Mouse (Mus musculus): ENCODE measurements around the gene Cpeb2. TPM values are rescaled to one million over a fixed set of nuclear protein-coding genes. Genes with fewer than 3 reads are reported as not detected.

Gene Cpeb2
- polyA plus RNA-seq, 1 experiment from 2014 or later: 16.2 TPM

DNA sequence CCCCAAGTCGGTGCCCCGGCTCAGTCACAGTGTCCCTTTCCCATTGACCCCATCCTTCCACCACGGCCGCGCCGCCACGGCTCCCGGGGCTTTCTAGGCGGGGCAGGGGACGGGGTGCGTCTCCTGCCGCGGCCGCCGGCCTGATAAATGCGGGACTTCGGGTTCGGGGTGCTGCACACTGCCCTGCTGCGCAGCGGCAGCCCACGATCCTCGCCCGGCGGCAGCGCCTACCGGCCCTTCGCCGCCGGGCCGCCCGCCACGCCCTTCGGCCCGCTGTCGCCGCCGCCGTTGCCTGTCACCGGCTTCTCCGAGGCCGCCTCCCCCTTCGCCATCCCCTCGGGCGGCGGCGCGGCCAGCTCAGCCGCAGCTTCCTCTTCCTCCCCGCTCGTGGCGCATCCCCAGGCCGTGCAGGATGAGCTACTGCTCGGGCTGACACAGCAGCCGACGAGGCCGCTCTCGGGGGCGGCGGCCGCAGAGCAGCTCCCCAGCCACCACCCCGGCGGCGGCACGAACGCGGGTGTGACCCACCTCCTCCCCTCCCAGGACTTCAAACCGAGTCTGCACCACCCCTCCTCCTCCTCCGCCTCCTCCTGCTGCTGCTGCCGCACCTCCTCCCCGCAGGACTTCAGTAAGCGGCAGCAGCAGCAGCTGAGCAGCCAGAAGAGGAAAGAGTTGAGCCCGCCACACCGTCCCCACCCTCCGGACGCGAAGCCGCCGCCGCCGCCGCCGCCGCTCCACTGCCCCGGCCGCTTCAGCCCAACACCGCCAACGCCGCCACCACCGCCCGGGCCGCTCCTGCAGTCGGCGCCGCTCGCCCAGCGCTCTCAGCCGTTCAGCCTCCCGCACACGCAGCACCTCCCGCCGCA lies 579 bp downstream of the Cpeb2 start:
- 1% methylated on average over 57 of the region's 101 CpGs for WGBS (ENCODE audit: missing documents)
- Histone ChIP-seq H3K36me3 (ENCODE audit: inconsistent target) (no peaks in the 10 kb centered on the region), H3K4me3 (ENCODE audit: inconsistent target) (no peak overlapping the region), H3K27ac (no peak overlapping the region), H3K79me2 (ENCODE audit: inconsistent target) (peaks cover 36% of the 10 kb centered on the region)

DNA sequence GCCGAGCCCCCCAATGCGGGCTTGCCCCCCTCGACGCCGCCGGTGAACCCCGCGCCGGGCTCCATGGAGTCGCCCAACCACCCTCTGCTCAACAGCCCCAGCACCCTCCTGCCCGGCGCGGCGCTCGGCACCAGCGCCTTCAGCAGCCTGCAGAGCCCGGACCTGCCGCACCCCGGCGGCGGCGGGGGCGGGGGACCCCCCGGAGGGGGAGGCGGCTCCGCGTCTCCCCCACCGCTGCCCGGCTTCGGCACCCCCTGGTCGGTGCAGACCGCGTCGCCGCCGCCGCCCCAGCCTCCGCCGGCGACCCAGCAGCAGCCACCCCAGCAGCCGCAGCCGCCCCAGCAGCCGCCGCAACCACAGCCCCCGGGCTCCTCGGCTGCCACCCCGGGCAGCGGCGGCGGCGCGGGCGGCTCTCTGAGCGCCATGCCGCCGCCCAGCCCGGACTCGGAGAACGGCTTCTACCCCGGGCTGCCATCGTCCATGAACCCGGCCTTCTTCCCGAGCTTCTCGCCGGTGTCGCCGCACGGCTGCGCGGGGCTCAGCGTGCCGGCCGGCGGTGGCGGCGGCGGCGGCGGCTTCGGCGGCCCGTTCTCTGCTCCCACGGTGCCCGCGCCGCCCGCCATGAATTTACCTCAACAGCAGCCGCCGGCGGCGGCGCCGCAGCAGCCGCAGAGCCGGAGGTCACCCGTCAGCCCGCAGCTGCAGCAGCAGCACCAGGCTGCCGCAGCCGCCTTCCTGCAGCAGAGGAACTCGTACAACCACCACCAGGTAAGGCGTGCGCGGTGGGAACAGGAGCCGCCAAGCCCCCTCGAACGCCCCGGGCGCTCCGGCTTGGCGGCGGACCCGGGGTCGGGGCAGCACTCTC lies 1.6 kb downstream of the Cpeb2 start:
- WGBS (ENCODE audit: missing documents): under 1% methylated on average over 58 of the region's 113 CpGs
- peaks cover 46% of the 10 kb centered on the region for H3K79me2 ChIP-seq (ENCODE audit: inconsistent target)
- H3K4me3 ChIP-seq (ENCODE audit: inconsistent target): peak overlapping the region; percentile 75
- H3K27ac ChIP-seq: peak overlapping the region; percentile 67
- no peaks in the 10 kb centered on the region; the same call in 1 of the 2 replicates for H3K36me3 ChIP-seq (ENCODE audit: inconsistent target)

DNA sequence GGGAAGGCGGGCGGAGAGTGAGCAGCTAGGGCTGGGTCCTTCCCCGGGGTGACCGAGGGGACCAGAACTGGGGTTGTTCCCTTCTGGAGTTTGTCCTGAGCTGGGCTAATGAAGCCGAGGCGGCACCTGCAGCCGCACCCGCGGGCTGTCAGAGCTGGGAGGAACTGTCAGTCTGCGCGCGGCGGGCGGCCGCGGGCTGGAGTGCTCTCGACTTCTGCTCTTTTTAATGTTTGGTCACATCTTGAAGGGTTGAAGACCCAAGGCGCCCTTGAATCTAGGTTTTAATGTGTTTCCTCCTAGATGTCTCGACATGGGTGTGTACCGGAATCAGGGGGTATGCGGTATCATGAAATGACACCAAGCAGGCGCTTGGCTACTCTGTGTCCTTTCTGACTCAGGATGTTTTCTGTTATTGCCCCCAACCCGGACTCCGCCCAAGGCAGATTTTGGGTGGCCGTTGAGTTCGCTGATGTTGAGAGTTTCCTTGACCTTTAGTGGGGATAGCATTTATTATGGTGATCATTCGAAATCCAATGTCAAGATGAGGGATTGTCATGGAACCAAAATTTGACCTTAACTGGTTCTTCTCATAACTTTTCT lies 2.3 kb downstream of the Cpeb2 start:
- Histone ChIP-seq H3K36me3 (ENCODE audit: inconsistent target) (no peaks in the 10 kb centered on the region; the same call in 1 of the 2 replicates), H3K79me2 (ENCODE audit: inconsistent target) (peaks cover 54% of the 10 kb centered on the region), H3K4me3 (ENCODE audit: inconsistent target) (peak overlapping the region; percentile 75), H3K27ac (peak overlapping the region; percentile 67)
- WGBS (ENCODE audit: missing documents): 2% methylated on average over 27 of the region's 27 CpGs

DNA sequence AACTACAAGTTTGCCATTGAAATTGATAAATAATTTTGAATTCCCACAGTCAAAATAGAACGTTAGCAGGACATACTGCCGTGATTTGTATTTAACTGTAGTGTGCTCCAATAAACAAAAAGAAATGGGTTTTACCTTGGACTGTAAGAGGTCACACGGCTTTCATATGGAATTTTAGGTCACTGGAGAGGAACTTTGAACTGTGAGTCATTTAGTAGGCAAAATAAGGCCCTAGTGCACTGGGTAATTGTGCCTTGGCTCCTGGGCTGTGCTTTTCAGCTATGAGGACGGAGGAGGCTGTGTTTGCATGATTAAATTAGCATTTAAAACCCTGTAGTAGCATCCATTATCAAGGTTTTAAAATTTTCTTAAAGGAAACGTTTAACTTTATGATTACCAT lies 3.0 kb downstream of the Cpeb2 start:
- 61% methylated on average over 5 of the region's 5 CpGs for WGBS (ENCODE audit: missing documents)
- Histone ChIP-seq H3K4me3 (ENCODE audit: inconsistent target) (peak overlapping the region; percentile 75), H3K27ac (peak overlapping the region; percentile 67), H3K79me2 (ENCODE audit: inconsistent target) (peaks cover 61% of the 10 kb centered on the region), H3K36me3 (ENCODE audit: inconsistent target) (no peaks in the 10 kb centered on the region; the same call in 1 of the 2 replicates)

DNA sequence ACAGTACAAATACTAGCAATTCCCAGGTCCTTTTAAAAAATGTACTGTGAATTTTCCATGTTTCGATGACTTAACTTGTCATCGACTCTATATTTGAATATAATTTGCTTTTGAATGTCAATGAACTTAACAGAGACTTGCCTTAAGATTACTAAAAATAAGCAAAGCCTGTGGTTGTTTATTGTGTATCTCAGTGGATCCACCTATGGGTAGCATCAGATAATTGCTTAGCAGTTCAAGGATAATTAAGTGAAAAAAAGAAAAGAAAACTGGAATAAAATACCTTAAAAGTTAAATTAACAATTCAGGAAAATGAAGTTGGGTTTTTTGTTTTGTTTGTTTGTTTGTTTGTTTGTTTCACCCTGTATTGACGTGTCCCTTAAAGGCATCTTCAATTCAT lies 3.5 kb downstream of the Cpeb2 start:
- H3K4me3 ChIP-seq (ENCODE audit: inconsistent target): peak overlapping the region; percentile 75

DNA sequence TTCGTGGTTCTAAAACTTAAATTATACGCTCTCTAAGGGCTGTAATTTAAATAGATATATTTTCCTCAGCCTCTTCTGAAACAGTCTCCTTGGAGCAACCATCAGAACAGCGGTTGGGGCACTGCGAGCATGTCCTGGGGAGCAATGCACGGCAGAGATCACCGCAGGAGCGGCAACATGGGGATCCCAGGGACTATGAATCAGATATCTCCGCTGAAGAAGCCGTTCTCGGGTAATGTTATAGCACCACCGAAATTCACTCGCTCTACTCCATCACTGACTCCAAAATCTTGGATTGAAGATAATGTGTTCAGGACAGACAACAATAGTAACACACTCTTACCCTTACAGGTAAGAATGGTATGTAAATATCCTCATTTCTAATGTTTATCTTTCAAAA lies 4.3 kb downstream of the Cpeb2 start:
- Histone ChIP-seq H3K27ac (no peak overlapping the region), H3K4me3 (ENCODE audit: inconsistent target) (no peak overlapping the region), H3K36me3 (ENCODE audit: inconsistent target) (no peaks in the 10 kb centered on the region; the same call in 1 of the 2 replicates), H3K79me2 (ENCODE audit: inconsistent target) (peaks cover 73% of the 10 kb centered on the region)
- WGBS (ENCODE audit: missing documents): 97% methylated on average over 10 of the region's 12 CpGs

More for the DNA sequence above, 3.5 kb downstream of the Cpeb2 start:
- peaks cover 66% of the 10 kb centered on the region for H3K79me2 ChIP-seq (ENCODE audit: inconsistent target)
- H3K27ac ChIP-seq: peak overlapping the region; percentile 67
- H3K36me3 ChIP-seq (ENCODE audit: inconsistent target): no peaks in the 10 kb centered on the region; the same call in 1 of the 2 replicates
- 81% methylated on average over 3 of the region's 3 CpGs for WGBS (ENCODE audit: missing documents)

DNA sequence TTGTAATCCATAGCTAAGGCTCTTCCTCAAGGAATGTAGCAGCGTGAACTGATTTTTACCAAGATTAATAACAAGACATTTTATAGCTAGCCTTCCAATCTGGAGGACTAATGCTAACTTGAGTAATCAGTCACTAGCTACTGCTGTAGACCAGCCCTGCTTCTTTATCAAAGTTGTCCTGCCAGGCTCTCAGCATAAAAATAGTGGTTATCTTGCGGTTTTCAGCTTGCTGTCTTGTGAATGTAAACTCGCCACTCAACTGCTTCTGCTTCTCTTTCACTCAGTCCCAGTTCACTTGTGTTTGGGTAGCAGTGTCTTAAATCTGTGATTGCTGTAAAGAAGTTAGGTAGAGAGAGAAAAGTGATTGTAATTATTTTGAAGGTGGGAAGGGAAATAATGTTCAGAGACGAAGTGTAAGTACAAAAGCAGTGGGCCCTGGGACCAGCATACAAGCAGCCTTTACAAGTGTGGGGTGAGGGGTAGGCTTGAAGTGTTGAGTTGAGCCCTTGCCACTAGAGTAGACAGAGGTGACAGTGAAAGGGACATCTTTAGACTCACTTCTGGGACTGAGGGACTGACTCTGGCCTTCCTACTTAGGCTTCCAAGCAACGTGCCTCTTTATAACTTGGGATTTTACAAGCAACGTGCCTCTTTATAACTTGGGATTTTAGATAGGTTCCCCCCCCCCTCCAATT lies 6.3 kb downstream of the Cpeb2 start:
- Histone ChIP-seq H3K36me3 (ENCODE audit: inconsistent target) (no peaks in the 10 kb centered on the region; the same call in 1 of the 2 replicates), H3K27ac (no peak overlapping the region), H3K4me3 (ENCODE audit: inconsistent target) (no peak overlapping the region), H3K79me2 (ENCODE audit: inconsistent target) (peaks cover 94% of the 10 kb centered on the region)
- WGBS (ENCODE audit: missing documents): 85% methylated on average over 6 of the region's 6 CpGs

DNA sequence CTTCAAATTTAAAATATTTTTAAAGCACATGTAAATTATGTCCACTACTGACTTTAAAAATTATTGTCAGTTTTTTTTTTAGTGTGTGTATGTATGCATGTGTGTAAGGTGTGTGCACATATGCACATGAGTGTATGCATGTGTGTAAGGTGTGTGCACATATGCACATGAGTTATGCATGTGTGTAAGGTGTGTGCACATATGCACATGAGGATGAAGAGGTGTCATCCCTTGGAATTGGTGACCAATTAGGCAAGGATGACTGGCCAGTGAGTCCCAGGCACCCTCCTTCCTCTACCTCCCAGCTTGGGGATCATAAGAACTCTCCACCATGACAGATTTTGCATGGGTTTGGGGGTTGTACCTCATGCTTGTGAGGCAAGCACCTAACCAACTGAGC lies 7.8 kb downstream of the Cpeb2 start:
- peaks cover 13% of the 10 kb centered on the region for H3K36me3 ChIP-seq (ENCODE audit: inconsistent target)

DNA sequence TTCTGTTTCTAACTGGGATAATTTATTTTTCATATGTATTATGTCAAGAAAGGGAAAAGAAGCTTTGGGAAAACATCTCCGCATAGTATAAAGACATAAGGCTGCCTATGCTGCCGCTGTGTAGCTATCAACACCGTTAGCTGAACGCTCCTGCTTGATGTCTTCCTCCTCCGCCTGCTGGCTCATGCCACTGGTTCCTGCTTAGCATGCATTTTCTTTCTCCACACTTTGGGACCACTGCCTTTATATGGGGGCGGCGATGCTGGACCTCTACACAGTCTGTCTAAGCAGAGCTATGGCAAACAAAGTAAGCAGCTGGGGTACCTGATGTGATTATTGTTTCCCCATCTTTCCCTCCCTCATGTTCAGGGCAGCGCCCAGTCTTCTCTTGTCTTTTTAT lies 13.3 kb downstream of the Cpeb2 start:
- no peak overlapping the region for H3K27ac ChIP-seq
- peaks cover 34% of the 10 kb centered on the region for H3K36me3 ChIP-seq (ENCODE audit: inconsistent target)
- peaks cover 94% of the 10 kb centered on the region for H3K79me2 ChIP-seq (ENCODE audit: inconsistent target)
- no peak overlapping the region for H3K4me3 ChIP-seq (ENCODE audit: inconsistent target)
- WGBS (ENCODE audit: missing documents): 96% methylated on average over 6 of the region's 8 CpGs

More for the DNA sequence above, 7.8 kb downstream of the Cpeb2 start:
- Histone ChIP-seq H3K79me2 (ENCODE audit: inconsistent target) (peaks cover 100% of the 10 kb centered on the region), H3K27ac (no peak overlapping the region), H3K4me3 (ENCODE audit: inconsistent target) (no peak overlapping the region)

DNA sequence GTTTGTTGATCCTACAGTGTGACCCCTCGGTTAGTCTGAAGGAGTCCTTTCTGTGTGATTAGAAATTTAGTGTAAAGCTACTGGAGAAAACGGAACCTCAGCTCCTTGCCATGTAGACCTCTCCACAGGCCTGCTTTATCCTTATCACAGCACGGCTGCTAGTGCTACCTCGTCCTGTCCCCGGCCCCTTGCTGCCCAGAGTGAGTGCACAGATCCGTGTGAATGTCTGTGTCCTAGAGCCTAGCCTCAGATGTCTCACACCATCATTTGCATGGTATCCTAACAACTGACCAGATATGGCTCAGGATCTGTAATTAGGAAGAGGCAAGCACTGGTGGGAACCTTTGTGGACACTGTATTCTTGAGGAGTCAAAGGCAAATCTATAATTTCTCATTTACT lies 14.0 kb downstream of the Cpeb2 start:
- Histone ChIP-seq H3K27ac (peak overlapping the region; percentile 77), H3K79me2 (ENCODE audit: inconsistent target) (peaks cover 93% of the 10 kb centered on the region), H3K36me3 (ENCODE audit: inconsistent target) (peaks cover 38% of the 10 kb centered on the region), H3K4me3 (ENCODE audit: inconsistent target) (no peak overlapping the region)
- 89% methylated on average over 5 of the region's 6 CpGs for WGBS (ENCODE audit: missing documents)

DNA sequence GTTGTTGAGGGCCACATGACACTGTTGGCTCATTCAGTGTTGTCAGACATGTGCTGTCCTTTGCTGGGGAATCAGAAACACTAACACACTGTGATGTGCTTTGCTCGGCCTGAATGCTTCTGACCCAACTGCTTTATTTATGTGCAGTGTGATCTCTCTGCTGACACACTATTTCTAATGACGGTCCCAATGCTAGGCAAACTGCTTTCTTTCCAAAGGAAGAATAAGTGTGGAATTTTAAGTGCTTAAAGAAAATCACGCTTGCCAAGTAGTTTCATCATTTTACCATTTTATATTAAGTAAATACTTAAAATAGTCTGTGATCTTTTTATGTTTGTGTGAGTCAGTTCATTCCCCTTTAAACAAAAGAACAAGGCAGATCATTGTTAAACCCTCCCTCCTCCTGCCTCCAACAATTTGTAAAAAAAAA lies 15.0 kb downstream of the Cpeb2 start:
- Histone ChIP-seq H3K36me3 (ENCODE audit: inconsistent target) (peaks cover 38% of the 10 kb centered on the region), H3K79me2 (ENCODE audit: inconsistent target) (peaks cover 93% of the 10 kb centered on the region), H3K27ac (peak overlapping the region; percentile 77), H3K4me3 (ENCODE audit: inconsistent target) (no peak overlapping the region)
- WGBS (ENCODE audit: missing documents): 46% methylated on average over 3 of the region's 3 CpGs

DNA sequence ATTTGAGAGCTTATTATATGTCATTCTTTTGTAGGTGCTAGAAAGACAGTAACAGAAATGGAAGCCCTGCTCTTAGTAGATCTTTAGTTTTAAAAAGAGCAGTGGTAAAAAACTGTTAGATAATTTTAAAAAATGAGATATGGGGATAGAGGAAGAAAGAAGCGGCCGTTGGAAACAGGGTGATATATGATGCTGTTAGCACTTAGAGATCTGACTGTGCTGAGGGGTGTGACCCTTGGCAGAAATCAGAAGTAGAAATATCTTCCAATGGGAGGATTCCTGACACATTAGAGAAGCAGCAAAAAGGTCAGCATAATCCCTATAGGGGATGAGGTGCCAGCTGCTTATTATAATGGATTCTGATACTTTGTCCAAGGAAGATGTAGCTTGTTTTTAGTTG lies 24.5 kb downstream of the Cpeb2 start:
- Histone ChIP-seq H3K4me3 (ENCODE audit: inconsistent target) (no peak overlapping the region), H3K79me2 (ENCODE audit: inconsistent target) (peaks cover 100% of the 10 kb centered on the region), H3K27ac (no peak overlapping the region), H3K36me3 (ENCODE audit: inconsistent target) (0 out of 2 replicates have a peak, but pooled peaks cover 17% of the 10 kb centered on the region)
- 95% methylated on average over 2 of the region's 2 CpGs for WGBS (ENCODE audit: missing documents)

DNA sequence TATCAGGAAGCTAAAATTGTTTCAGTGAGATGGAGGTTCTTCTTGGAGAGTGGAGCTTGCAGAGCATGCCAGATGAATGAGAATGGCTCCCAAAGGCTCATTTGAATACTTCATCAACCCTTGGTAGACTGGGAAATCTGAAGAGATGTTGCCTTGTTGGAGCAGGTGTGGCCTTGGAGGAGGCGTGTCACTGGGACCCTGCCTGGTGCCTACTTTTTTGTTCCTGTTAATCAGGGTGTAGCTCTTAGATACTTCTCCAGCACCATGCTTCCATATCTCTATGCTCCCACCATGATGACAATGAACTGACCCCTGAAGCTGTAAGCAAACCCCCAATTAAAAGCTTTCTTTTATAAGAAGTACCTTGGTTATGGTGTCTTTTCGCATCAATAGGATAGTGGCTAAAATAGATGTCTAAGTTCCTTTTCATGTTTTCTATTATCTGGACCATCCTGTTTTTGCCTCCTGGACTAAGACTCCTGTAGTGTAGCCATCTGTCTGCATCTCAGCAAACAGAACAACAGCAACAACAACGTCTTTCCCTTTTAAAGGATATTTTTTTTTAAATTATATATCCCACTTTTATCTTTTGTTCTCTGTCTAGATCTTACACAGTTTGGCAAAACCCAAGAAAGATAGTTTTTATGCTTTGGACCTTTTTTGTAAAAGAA lies 25.6 kb downstream of the Cpeb2 start:
- Histone ChIP-seq H3K4me3 (ENCODE audit: inconsistent target) (no peak overlapping the region), H3K36me3 (ENCODE audit: inconsistent target) (0 out of 2 replicates have a peak, but pooled peaks cover 23% of the 10 kb centered on the region), H3K27ac (no peak overlapping the region), H3K79me2 (ENCODE audit: inconsistent target) (peaks cover 100% of the 10 kb centered on the region)
- 100% methylated on average over 3 of the region's 3 CpGs for WGBS (ENCODE audit: missing documents)

Data from macrophage (primary cell).